Mouse (Mus musculus): ENCODE measurements at regions not wholly inside any gene's neighbourhood (a gene's known extent, or its start where the extent isn't known, plus 50 kb on each side); places are given as distances from the start of the nearest gene placed in this dataset.

DNA sequence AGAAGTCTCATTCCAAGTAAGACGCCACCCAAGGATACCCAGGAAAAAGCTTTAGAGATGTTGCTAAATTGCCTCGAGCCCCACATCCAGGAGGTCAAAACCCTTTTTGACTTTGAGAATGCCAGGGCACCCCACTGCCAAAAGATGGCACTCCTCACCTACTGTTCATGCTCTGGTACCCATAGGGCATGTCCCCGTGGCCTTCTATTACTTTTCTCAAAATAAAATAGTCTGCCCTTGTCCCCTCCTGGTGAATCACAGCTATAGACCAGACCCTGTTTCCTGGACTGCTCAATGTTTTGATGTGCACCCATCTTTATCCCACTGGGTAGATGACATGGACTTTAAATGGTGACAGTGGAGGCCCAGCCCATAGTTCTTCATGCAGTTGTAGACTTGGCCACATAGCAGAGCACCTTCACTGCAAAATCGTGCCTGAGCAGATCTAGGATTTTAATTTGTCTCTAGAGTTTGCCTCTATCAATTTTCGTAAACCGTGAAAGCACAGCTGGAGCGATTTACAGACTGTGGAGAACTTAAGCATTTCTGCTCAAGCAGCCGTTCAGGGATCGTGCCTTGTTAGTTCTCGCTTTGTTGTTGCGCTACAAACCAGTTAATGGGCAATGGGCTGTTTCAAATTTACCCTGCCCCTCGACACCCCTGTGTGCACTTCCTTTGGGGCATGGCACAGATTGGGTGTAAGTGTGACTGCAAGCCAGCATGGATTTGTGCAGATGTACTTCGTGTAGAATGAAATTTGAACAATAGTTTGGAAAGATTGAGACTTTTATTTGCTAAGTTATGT is 300.0 kb downstream of the Slc30a10 start:
- TF ChIP-seq POLR2A (IDR thresholded peaks at IDR 0.05; ENCODE audit: borderline replicate concordance, extremely low read depth, low read depth, low read length) (no peak), CTCF (IDR thresholded peaks at IDR 0.05; ENCODE audit: insufficient read depth, low read length) (peak; percentile 47; the same call in 1 of the 2 replicates)
